Mouse (Mus musculus) heart, embryonic 11.5 days (tissue): ENCODE data around the gene Otud7b. TPM values are rescaled to one million over a fixed set of nuclear protein-coding genes. Genes with fewer than 3 reads are reported as not detected.

Source experiments
- ATAC-seq: fragments of 200-750 bp; cut with Nextera tagmentation; replicated peaks from 2 replicates; pipeline ENCODE4 v1.8.0; 2017; ENCODE audit warnings: moderate library complexity; ENCODE audit not compliant: insufficient number of reproducible peaks, low FRiP score, low TSS enrichment
- H3K27ac ChIP-seq: fragments of 300-500 bp; sonication (generic); 2 replicates; pipeline ENCODE4 v1.5.1; 2014; ENCODE audit warnings: mild to moderate bottlenecking, low read depth, low read length
- H3K27me3 ChIP-seq: fragments of 300-500 bp; sonication (generic); 2 replicates; pipeline ENCODE4 v1.6.1; 2014; ENCODE audit warnings: mild to moderate bottlenecking, low read length, mixed read lengths; ENCODE audit not compliant: control insufficient read depth, insufficient read depth
- H3K36me3 ChIP-seq: fragments of 300-500 bp; sonication (generic); 2 replicates; pipeline ENCODE4 v1.6.1; 2014; ENCODE audit warnings: mild to moderate bottlenecking, low read length, moderate library complexity, mixed read lengths; ENCODE audit not compliant: control insufficient read depth, insufficient read depth
- H3K4me1 ChIP-seq: fragments of 300-500 bp; sonication (generic); 2 replicates; pipeline ENCODE4 v1.6.1; 2014; ENCODE audit warnings: low read length; ENCODE audit not compliant: control insufficient read depth, insufficient read depth
- H3K4me2 ChIP-seq: fragments of 300-500 bp; sonication (generic); 2 replicates; pipeline ENCODE4 v1.6.1; 2014; ENCODE audit warnings: mild to moderate bottlenecking, moderate library complexity
- H3K4me3 ChIP-seq: fragments of 300-500 bp; sonication (generic); 2 replicates; pipeline ENCODE4 v1.5.1; 2014; ENCODE audit warnings: low read depth, low read length
- H3K9ac ChIP-seq: fragments of 300-500 bp; sonication (generic); 2 replicates; pipeline ENCODE4 v1.6.1; 2014; ENCODE audit warnings: mild to moderate bottlenecking, low read depth, low read length, moderate library complexity
- H3K9me3 ChIP-seq: fragments of 300-500 bp; sonication (generic); replicated peaks from 2 replicates; pipeline ENCODE4 v1.6.1; 2016; ENCODE audit warnings: low read length; ENCODE audit not compliant: control insufficient read depth
- WGBS: fragments of 180-500 bp; shearing (Covaris S2); extraction: QIAGEN DNeasy Blood & Tissue Kit; methylation state at CpG from one replicate; pipeline ENCODE4 v1.1.7; 2014; ENCODE audit not compliant: insufficient replicate concordance; 5-methylcytosine and 5-hydroxymethylcytosine counted together
- polyA plus RNA-seq: library from polyadenylated mRNA; unstranded; fragments of >200 nt; fragmentation: Nextera tagmentation; extraction: Ambion mirVana; gene quantifications from 2 replicates; pipeline ENCODE4 v1.2.1, GENCODE M21; 2014

The Otud7b gene
- polyA plus RNA-seq, 1 experiment from 2014 or later = 9.3 TPM

- Histone ChIP-seq H3K9me3 (no peaks in the 10 kb centered on the region), H3K9ac (no peak overlapping the region), H3K4me3 (no peak overlapping the region), H3K27ac (no peak overlapping the region), H3K36me3 (no peaks in the 10 kb centered on the region), H3K27me3 (no peaks in the 10 kb centered on the region), H3K4me1 (peaks cover 14% of the 10 kb centered on the region; the same call in 1 of the 2 replicates), H3K4me2 (no peak overlapping the region)
- no peak for ATAC-seq
- 63% methylated on average over 11 of the region's 11 CpGs for WGBS
Observed at GRCm38 (mm10) chr3:96133327-96133905, 29.1 kb downstream of the Otud7b start.

DNA sequence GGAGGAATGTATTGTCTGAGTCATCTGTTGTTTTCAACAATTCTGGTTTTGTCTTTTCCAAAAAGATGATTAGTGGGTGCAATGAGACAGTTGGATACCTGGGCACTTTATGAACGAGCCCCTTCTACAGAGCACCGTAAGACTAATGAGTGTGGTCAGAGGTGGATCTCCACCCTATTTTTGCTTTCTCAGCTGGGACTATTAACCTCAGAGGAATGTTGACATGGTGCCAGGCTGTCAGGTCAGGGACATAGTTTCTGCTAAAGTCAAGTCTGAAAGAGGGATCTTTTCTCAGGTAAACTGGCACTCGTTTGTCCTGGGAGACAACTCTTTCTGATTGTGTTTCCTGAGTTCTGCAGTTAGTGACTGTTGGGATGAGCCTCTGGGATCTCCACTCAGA, 30.7 kb downstream of the Otud7b start:
- Histone ChIP-seq H3K9me3 (no peaks in the 10 kb centered on the region), H3K27me3 (no peaks in the 10 kb centered on the region), H3K27ac (no peak overlapping the region), H3K4me1 (peaks cover under 1% of the 10 kb centered on the region; the same call in 1 of the 2 replicates), H3K36me3 (no peaks in the 10 kb centered on the region), H3K4me2 (no peak overlapping the region), H3K4me3 (no peak overlapping the region), H3K9ac (no peak overlapping the region)
- WGBS = 73% methylated on average over 3 of the region's 3 CpGs
- no peak for ATAC-seq

DNA sequence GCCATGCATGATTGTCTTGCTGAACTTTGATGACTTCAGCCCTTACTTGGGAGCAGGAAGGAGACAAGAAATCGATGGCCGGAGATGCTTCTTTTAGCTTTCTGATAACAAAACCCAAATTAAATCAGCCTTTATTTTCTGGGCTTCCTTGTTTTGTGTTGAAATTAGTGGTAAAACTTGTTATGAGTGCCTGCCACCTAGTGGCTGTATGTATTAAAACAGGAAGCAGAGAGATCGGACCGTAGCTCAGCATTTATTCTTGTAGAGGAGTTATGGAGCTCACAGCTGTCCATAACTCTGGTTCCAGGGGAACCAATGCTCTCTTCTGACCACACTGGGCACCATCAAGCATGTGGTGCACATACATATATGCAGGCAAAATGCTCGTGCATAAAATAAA, 43.6 kb downstream of the Otud7b start:
- Histone ChIP-seq H3K4me3 (no peak overlapping the region), H3K9me3 (no peaks in the 10 kb centered on the region), H3K27me3 (no peaks in the 10 kb centered on the region), H3K27ac (no peak overlapping the region), H3K36me3 (0 out of 2 replicates have a peak, but pooled peaks cover 5% of the 10 kb centered on the region), H3K9ac (no peak overlapping the region), H3K4me1 (no peaks in the 10 kb centered on the region), H3K4me2 (no peak overlapping the region)
- no peak for ATAC-seq
- 19% methylated on average over 5 of the region's 5 CpGs for WGBS

- 83% methylated on average over 7 of the region's 7 CpGs for WGBS
- Histone ChIP-seq H3K36me3 (peaks cover 17% of the 10 kb centered on the region), H3K4me2 (no peak overlapping the region), H3K4me3 (no peak overlapping the region), H3K9ac (no peak overlapping the region), H3K27me3 (no peaks in the 10 kb centered on the region), H3K27ac (no peak overlapping the region), H3K4me1 (no peaks in the 10 kb centered on the region), H3K9me3 (no peaks in the 10 kb centered on the region)
- ATAC-seq = no peak
Observed at GRCm38 (mm10) chr3:96151836-96152235, 47.5 kb downstream of the Otud7b start.

GRCm38 (mm10) chr3:96152611-96153010, 48.3 kb downstream of the Otud7b start:
- no peak overlapping the region for H3K9ac ChIP-seq
- H3K9me3 ChIP-seq = no peaks in the 10 kb centered on the region
- 94% methylated on average over 5 of the region's 5 CpGs for WGBS
- ATAC-seq = no peak
- H3K4me1 ChIP-seq = no peaks in the 10 kb centered on the region
- no peak overlapping the region for H3K4me2 ChIP-seq
- H3K4me3 ChIP-seq = no peak overlapping the region
- H3K27me3 ChIP-seq = no peaks in the 10 kb centered on the region
- peaks cover 17% of the 10 kb centered on the region for H3K36me3 ChIP-seq
- H3K27ac ChIP-seq = no peak overlapping the region

GRCm38 (mm10) chr3:96155501-96155900, 51.2 kb downstream of the Otud7b start:
- Histone ChIP-seq H3K9ac (no peak overlapping the region), H3K9me3 (no peaks in the 10 kb centered on the region), H3K36me3 (peaks cover 17% of the 10 kb centered on the region), H3K4me2 (no peak overlapping the region), H3K27ac (no peak overlapping the region), H3K4me1 (peaks cover 10% of the 10 kb centered on the region), H3K27me3 (no peaks in the 10 kb centered on the region), H3K4me3 (no peak overlapping the region)
- 89% methylated on average over 8 of the region's 8 CpGs for WGBS
- ATAC-seq = 0 out of 2 replicates have a peak, but pooled peaks have one; percentile 12

DNA sequence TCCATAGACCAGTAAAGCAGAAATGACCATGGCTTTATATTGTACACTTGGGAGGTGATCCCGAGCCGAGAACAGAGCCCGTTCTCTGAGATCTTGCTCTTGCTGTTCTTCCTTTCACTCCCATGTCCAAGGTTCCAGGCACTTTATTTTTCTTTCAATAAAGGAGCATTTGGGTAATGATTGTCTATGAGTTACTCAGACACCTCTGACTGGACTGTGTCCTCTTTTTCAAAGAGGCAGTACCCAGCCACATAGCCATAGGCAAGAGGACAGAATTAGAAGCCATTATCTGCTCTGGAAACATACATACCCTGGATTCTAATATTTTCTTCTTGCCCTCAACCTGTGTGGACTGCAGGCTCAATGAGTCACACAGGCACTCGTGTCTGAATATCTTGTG, 55.5 kb downstream of the Otud7b start:
- Histone ChIP-seq H3K27ac (0 out of 2 replicates have a peak overlapping the region, but pooled peaks have one; percentile 51), H3K4me1 (peaks cover 18% of the 10 kb centered on the region), H3K4me2 (peak overlapping the region; percentile 86), H3K36me3 (peaks cover 9% of the 10 kb centered on the region; the same call in 1 of the 2 replicates), H3K4me3 (no peak overlapping the region), H3K9me3 (no peaks in the 10 kb centered on the region), H3K27me3 (no peaks in the 10 kb centered on the region), H3K9ac (peak overlapping the region; percentile 35; the same call in 1 of the 2 replicates)
- ATAC-seq = no peak
- 64% methylated on average over 4 of the region's 4 CpGs for WGBS

- Histone ChIP-seq H3K36me3 (peaks cover 6% of the 10 kb centered on the region; the same call in 1 of the 2 replicates), H3K4me3 (no peak overlapping the region), H3K9ac (peak overlapping the region; percentile 65; the same call in 1 of the 2 replicates), H3K27me3 (no peaks in the 10 kb centered on the region), H3K4me1 (peaks cover 18% of the 10 kb centered on the region), H3K9me3 (no peaks in the 10 kb centered on the region), H3K27ac (peak overlapping the region; percentile 70), H3K4me2 (peak overlapping the region; percentile 86)
- 38% methylated on average over 4 of the region's 4 CpGs for WGBS
- 0 out of 2 replicates have a peak, but pooled peaks have one; percentile 39 for ATAC-seq
Observed at GRCm38 (mm10) chr3:96160222-96160802, 56.0 kb downstream of the Otud7b start.
